Mouse (Mus musculus) left cerebral cortex, postnatal 10 days (tissue): ENCODE results near the gene P3h1. TPM values are rescaled to one million over a fixed set of nuclear protein-coding genes. Genes with fewer than 3 reads are reported as not detected.

Experiments used
- total RNA-seq, 2 experiments: library from RNA; stranded (reverse); gene quantifications; 2 replicates each; pipeline ENCODE4 v1.2.3; 2021

The P3h1 gene
- total RNA-seq, 2 experiments from 2014 or later = 8.5 to 8.6 TPM

Other genes with a start within 250 kb of the P3h1 start
- 10 to 100 TPM; 46.2 to 70.9 TPM for gene Slc2a1, start 124.2 kb upstream of the P3h1 start, total RNA-seq
- 1 to 10 TPM; 5.5 to 5.8 TPM for gene Zfp691, start 58.7 kb upstream of the P3h1 start, total RNA-seq
- under 1 TPM; 0.45 to 0.51 TPM for gene Ermap, start 42.9 kb upstream of the P3h1 start, total RNA-seq
- 10 to 100 TPM; 27.9 to 29.7 TPM for gene Svbp, start 37.6 kb upstream of the P3h1 start, total RNA-seq
- gene Tmem269, start 14.7 kb upstream of the P3h1 start, total RNA-seq = under 1 TPM; 0.28 to 0.30 TPM
- gene AU022252, start 203 bp upstream of the P3h1 start, total RNA-seq = 10 to 100 TPM; 32.3 to 35.4 TPM
- under 1 TPM; 0.16 to 0.47 TPM for gene Cldn19, start 22.5 kb downstream of the P3h1 start, total RNA-seq
- gene Ybx1, start 61.7 kb downstream of the P3h1 start, total RNA-seq = 100 to 1,000 TPM; 812 to 832 TPM
- 10 to 100 TPM; 19.5 to 23.5 TPM for gene Ppih, start 87.6 kb downstream of the P3h1 start, total RNA-seq
- 10 to 100 TPM; 18.1 to 20.1 TPM for gene Ccdc30, start 182.6 kb downstream of the P3h1 start, total RNA-seq
- gene Ppcs, start 189.5 kb downstream of the P3h1 start, total RNA-seq = 1 to 10 TPM; 5.5 to 7.2 TPM
- gene Zmynd12, start 189.9 kb downstream of the P3h1 start, total RNA-seq = not detected